Mouse (Mus musculus) heart, postnatal 0 days (tissue): ENCODE results near the gene Maml3. TPM values are rescaled to one million over a fixed set of nuclear protein-coding genes. Genes with fewer than 3 reads are reported as not detected.

ENCODE experiments used
- ATAC-seq: fragments of 200-750 bp; cut with Nextera tagmentation; 2 replicates; pipeline ENCODE4 v1.8.0; 2017; ENCODE audit warnings: low read depth, moderate number of reproducible peaks, moderate library complexity; ENCODE audit not compliant: insufficient read depth
- DNase-seq: peaks from one replicate; pipeline ENCODE4 v3.0.0-alpha.2; 2016; ENCODE audit warnings: low spot score
- H3K27ac ChIP-seq: fragments of 300-500 bp; sonication (generic); 2 replicates; pipeline ENCODE4 v1.5.1; 2014; ENCODE audit warnings: low read depth, mild to moderate bottlenecking
- H3K27me3 ChIP-seq: fragments of 300-500 bp; sonication (generic); 2 replicates; pipeline ENCODE4 v1.6.1; 2014; ENCODE audit warnings: low read length, mixed read lengths; ENCODE audit not compliant: control insufficient read depth, insufficient read depth
- H3K36me3 ChIP-seq: fragments of 300-500 bp; sonication (generic); replicated peaks from 2 replicates; pipeline ENCODE4 v1.6.1; 2014; ENCODE audit warnings: low read length, mixed read lengths; ENCODE audit not compliant: control insufficient read depth, insufficient read depth
- H3K4me1 ChIP-seq: fragments of 300-500 bp; sonication (generic); 2 replicates; pipeline ENCODE4 v1.6.1; 2014; ENCODE audit warnings: antibody characterized with exemption; ENCODE audit not compliant: control insufficient read depth, insufficient read depth
- H3K4me2 ChIP-seq: fragments of 300-500 bp; sonication (generic); 2 replicates; pipeline ENCODE4 v1.6.1; 2014; ENCODE audit warnings: low read depth, mild to moderate bottlenecking, low read length, moderate library complexity
- H3K4me3 ChIP-seq: fragments of 300-500 bp; sonication (generic); 2 replicates; pipeline ENCODE4 v1.5.1; 2014; ENCODE audit warnings: low read depth, low read length
- H3K9ac ChIP-seq: fragments of 300-500 bp; sonication (generic); replicated peaks from 2 replicates; pipeline ENCODE4 v1.6.1; 2014; ENCODE audit warnings: low read depth, low read length, mixed read lengths
- H3K9me3 ChIP-seq: fragments of 300-500 bp; sonication (generic); replicated peaks from 2 replicates; pipeline ENCODE4 v1.6.1; 2016; ENCODE audit warnings: low read length; ENCODE audit not compliant: control insufficient read depth
- CTCF ChIP-seq: IDR thresholded peaks from 2 replicates; pipeline ENCODE4 v1.5.1; 2016; ENCODE audit warnings: antibody characterized with exemption, control low read depth, low read depth
- EP300 ChIP-seq: IDR thresholded peaks from 2 replicates; pipeline ENCODE4 v1.6.1; 2016; ENCODE audit warnings: antibody characterized with exemption, low read depth
- WGBS: fragments of 180-500 bp; shearing (Covaris S2); extraction: QIAGEN DNeasy Blood & Tissue Kit; methylation state at CpG from one replicate; pipeline ENCODE4 v1.1.7; 2014; 5-methylcytosine and 5-hydroxymethylcytosine counted together
- polyA plus RNA-seq: library from polyadenylated mRNA; unstranded; fragments of >200 nt; fragmentation: Nextera tagmentation; extraction: Ambion mirVana; gene quantifications from 2 replicates; pipeline ENCODE4 v1.2.1, GENCODE M21; 2015
- total RNA-seq: library from RNA; depleted of rRNA; stranded (reverse); fragments of >200 nt; gene quantifications from 2 replicates; pipeline ENCODE4 v1.2.3, GENCODE M21; 2014; ENCODE audit warnings: low replicate concordance

Maml3 gene
- total and polyA plus RNA-seq, 2 experiments from 2014 or later: 1.6 to 6.2 TPM

DNA sequence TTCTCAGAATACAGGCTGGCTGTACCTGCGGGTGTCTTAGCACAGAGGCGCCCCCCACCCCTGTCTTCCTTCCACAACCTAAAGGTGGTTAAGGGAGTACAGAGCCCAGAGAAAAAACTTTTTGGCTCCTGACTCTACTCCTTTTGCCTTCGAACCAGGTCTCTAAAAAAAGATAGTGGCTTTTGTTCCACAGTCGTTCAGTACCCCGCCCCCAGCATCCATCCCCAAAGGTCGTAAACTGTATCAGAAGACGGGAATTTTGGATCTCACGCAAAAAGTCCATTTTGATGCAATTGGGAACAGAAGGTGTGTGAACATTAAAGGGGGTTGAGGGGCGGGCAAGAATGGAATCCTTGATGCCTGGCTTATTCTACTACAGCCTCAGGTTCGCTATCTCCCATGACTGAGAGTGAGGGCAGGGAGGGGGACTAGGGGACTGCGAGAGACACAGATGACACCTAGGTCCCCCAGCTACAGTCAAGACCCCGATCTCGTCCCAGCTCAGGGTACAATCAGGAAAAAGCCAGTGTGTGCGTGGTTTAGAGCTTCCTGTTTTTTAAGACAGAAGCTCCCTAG lies 3.4 kb downstream of the Maml3 start:
- H3K27me3 ChIP-seq: no peaks in the 10 kb centered on the region
- ATAC-seq: peak; percentile 6
- H3K36me3 ChIP-seq: no peaks in the 10 kb centered on the region
- H3K9ac ChIP-seq: peak overlapping the region; percentile 69
- 2% methylated on average over 14 of the region's 14 CpGs for WGBS
- DNase-seq: no peak
- no peaks in the 10 kb centered on the region for H3K4me1 ChIP-seq
- peak overlapping the region; percentile 99 for H3K27ac ChIP-seq
- H3K4me2 ChIP-seq: peak overlapping the region; percentile 95
- peak overlapping the region; percentile 85 for H3K4me3 ChIP-seq
- no peaks in the 10 kb centered on the region for H3K9me3 ChIP-seq
- no peak for TF ChIP-seq CTCF
- TF ChIP-seq EP300: no peak; the same call in 1 of the 2 replicates

GRCm38 (mm10) chr3:52100926-52101325 lies 4.0 kb downstream of the Maml3 start:
- DNase-seq (peak; percentile 48), ATAC-seq (no peak)
- Histone ChIP-seq H3K36me3 (no peaks in the 10 kb centered on the region), H3K9me3 (no peaks in the 10 kb centered on the region), H3K27me3 (no peaks in the 10 kb centered on the region), H3K27ac (peak overlapping the region; percentile 99), H3K4me1 (no peaks in the 10 kb centered on the region), H3K4me2 (peak overlapping the region; percentile 95), H3K9ac (peak overlapping the region; percentile 69), H3K4me3 (peak overlapping the region; percentile 85)
- TF ChIP-seq EP300 (no peak), CTCF (no peak)
- 36% methylated on average over 9 of the region's 9 CpGs for WGBS

GRCm38 (mm10) chr3:52100306-52100705 lies 4.6 kb downstream of the Maml3 start:
- no peaks in the 10 kb centered on the region for H3K27me3 ChIP-seq
- TF ChIP-seq EP300: no peak
- TF ChIP-seq CTCF: no peak
- H3K9me3 ChIP-seq: no peaks in the 10 kb centered on the region
- DNase-seq (no peak), ATAC-seq (no peak)
- H3K36me3 ChIP-seq: no peaks in the 10 kb centered on the region
- no peak overlapping the region for H3K9ac ChIP-seq
- no peak overlapping the region for H3K4me3 ChIP-seq
- H3K27ac ChIP-seq: no peak overlapping the region
- no peak overlapping the region for H3K4me2 ChIP-seq
- WGBS: 82% methylated on average over 4 of the region's 4 CpGs
- H3K4me1 ChIP-seq: no peaks in the 10 kb centered on the region

GRCm38 (mm10) chr3:52099286-52099685 lies 5.6 kb downstream of the Maml3 start:
- TF ChIP-seq EP300: no peak
- no peak for TF ChIP-seq CTCF
- no peak overlapping the region for H3K27ac ChIP-seq
- no peak for DNase-seq
- no peak overlapping the region for H3K4me3 ChIP-seq
- no peak overlapping the region for H3K9ac ChIP-seq
- H3K9me3 ChIP-seq: no peaks in the 10 kb centered on the region
- no peak for ATAC-seq
- H3K4me1 ChIP-seq: no peaks in the 10 kb centered on the region
- no peak overlapping the region for H3K4me2 ChIP-seq
- H3K36me3 ChIP-seq: no peaks in the 10 kb centered on the region
- no peaks in the 10 kb centered on the region for H3K27me3 ChIP-seq
- WGBS: 85% methylated on average over 1 of the region's 1 CpGs

- DNase-seq (no peak), ATAC-seq (no peak)
- H3K4me3 ChIP-seq: no peak overlapping the region
- no peak overlapping the region for H3K9ac ChIP-seq
- peaks cover 31% of the 10 kb centered on the region for H3K4me1 ChIP-seq
- H3K9me3 ChIP-seq: no peaks in the 10 kb centered on the region
- no peaks in the 10 kb centered on the region for H3K36me3 ChIP-seq
- no peaks in the 10 kb centered on the region for H3K27me3 ChIP-seq
- no peak overlapping the region for H3K27ac ChIP-seq
- no peak overlapping the region for H3K4me2 ChIP-seq
- WGBS: 42% methylated on average over 7 of the region's 7 CpGs
- TF ChIP-seq CTCF (no peak), EP300 (no peak)
Measured at GRCm38 (mm10) chr3:52091261-52091797, 13.5 kb downstream of the Maml3 start.
